Mouse (Mus musculus) spleen, adult 2 months (tissue): ENCODE measurements at regions not wholly inside any gene's neighbourhood (a gene's known extent, or its start where the extent isn't known, plus 50 kb on each side); places are given as distances from the start of the nearest gene placed in this dataset.

Experiments used
- CTCF ChIP-seq: fragments of 200-500 bp; IDR thresholded peaks from 2 replicates; pipeline ENCODE4 v1.5.1; 2011; ENCODE audit warnings: mild to moderate bottlenecking, inconsistent platforms; ENCODE audit not compliant: insufficient read depth, insufficient read length, insufficient replicate concordance; ENCODE audit errors: extremely low read depth
- POLR2A ChIP-seq: fragments of 200-500 bp; IDR thresholded peaks from 2 replicates; pipeline ENCODE4 v1.6.1; 2011; ENCODE audit warnings: low read depth, low read length, inconsistent platforms

DNA sequence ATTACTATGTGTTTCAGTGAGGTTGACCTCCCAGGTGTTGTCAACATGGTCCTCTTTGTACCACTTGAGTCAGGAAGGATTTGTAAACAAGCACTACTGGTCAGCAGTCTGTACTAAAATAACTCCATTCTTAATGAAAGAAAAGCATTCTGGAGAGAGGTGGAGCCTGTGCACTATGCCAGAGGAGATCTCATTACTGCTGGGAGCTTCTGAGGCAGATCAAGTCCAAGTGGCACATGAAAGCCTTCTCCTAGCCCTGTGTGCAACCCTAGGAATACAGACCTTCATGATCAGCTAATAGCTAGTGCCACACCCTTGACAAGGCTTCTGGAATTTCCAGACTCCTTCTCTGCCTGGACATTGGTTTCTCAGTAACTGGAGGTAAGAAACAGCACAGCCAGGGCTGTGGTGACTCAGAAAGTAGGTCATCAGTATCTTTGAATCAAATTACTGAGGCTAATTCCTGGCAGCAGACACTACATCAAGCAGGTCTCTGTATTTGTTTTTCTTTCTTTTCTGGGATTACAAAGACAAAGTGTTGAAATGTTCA is 105.9 kb upstream of the Mgat5 start:
- TF ChIP-seq CTCF (no peak), POLR2A (no peak)
